Mouse (Mus musculus) embryonic facial prominence, embryonic 11.5 days (tissue): ENCODE data around the gene Dph7. TPM values are rescaled to one million over a fixed set of nuclear protein-coding genes. Genes with fewer than 3 reads are reported as not detected.

ENCODE experiments used
- ATAC-seq: fragments of 200-750 bp; cut with Nextera tagmentation; replicated peaks from 2 replicates; pipeline ENCODE4 v1.8.0; 2017; ENCODE audit warnings: low read depth; ENCODE audit not compliant: insufficient number of reproducible peaks, low FRiP score, low TSS enrichment
- DNase-seq: peaks from one replicate; pipeline ENCODE4 v3.0.0-alpha.2; 2015; ENCODE audit warnings: low spot score
- H3K27ac ChIP-seq: fragments of 300-500 bp; sonication (generic); replicated peaks from 2 replicates; pipeline ENCODE4 v1.5.1; 2014; ENCODE audit warnings: mild to moderate bottlenecking, low read depth, low read length, control low read depth
- H3K27me3 ChIP-seq: fragments of 300-500 bp; sonication (generic); 2 replicates; pipeline ENCODE4 v1.6.1; 2014; ENCODE audit warnings: mild to moderate bottlenecking, low read length, moderate library complexity, mixed read lengths; ENCODE audit not compliant: control insufficient read depth, insufficient read depth
- H3K36me3 ChIP-seq: fragments of 300-500 bp; sonication (generic); replicated peaks from 2 replicates; pipeline ENCODE4 v1.6.1; 2014; ENCODE audit warnings: low read depth, mild to moderate bottlenecking, low read length, moderate library complexity, mixed read lengths; ENCODE audit not compliant: control insufficient read depth, insufficient read depth
- H3K4me1 ChIP-seq: fragments of 300-500 bp; sonication (generic); 2 replicates; pipeline ENCODE4 v1.6.1; 2014; ENCODE audit warnings: low read length, mixed read lengths; ENCODE audit not compliant: control insufficient read depth, insufficient read depth
- H3K4me2 ChIP-seq: fragments of 300-500 bp; sonication (generic); 2 replicates; pipeline ENCODE4 v1.6.1; 2014; ENCODE audit warnings: low read depth, mild to moderate bottlenecking, control low read depth, low read length, moderate library complexity
- H3K4me3 ChIP-seq: fragments of 300-500 bp; sonication (generic); 2 replicates; pipeline ENCODE4 v1.5.1; 2014; ENCODE audit warnings: low read depth, low read length, control low read depth
- H3K9ac ChIP-seq: fragments of 300-500 bp; sonication (generic); replicated peaks from 2 replicates; pipeline ENCODE4 v1.6.1; 2014; ENCODE audit warnings: mild to moderate bottlenecking, control low read depth, low read length
- H3K9me3 ChIP-seq: fragments of 300-500 bp; sonication (generic); replicated peaks from 2 replicates; pipeline ENCODE4 v1.6.1; 2016; ENCODE audit warnings: mild to moderate bottlenecking, low read length, inconsistent platforms, mixed read lengths; ENCODE audit not compliant: control insufficient read depth
- WGBS: fragments of 180-500 bp; shearing (Covaris S2); extraction: QIAGEN DNeasy Blood & Tissue Kit; methylation state at CpG from one replicate; pipeline ENCODE4 v1.1.7; 2014; 5-methylcytosine and 5-hydroxymethylcytosine counted together
- polyA plus RNA-seq: library from polyadenylated mRNA; unstranded; fragments of >200 nt; fragmentation: Nextera tagmentation; extraction: Ambion mirVana; gene quantifications from 2 replicates; pipeline ENCODE4 v1.2.1, GENCODE M21; 2014

The Dph7 gene
- polyA plus RNA-seq, result 33.4 and 33.8 TPM in 2 replicates

GRCm38 (mm10) chr2:24962304-24963000, at the start of gene Dph7:
Dph7 (plus strand) TSS chr2:24962400.
- DNase-seq (peak; percentile 93), ATAC-seq (peak; percentile 85)
- no peaks in the 10 kb centered on the region for H3K4me1 ChIP-seq
- H3K36me3 ChIP-seq, result peaks cover 11% of the 10 kb centered on the region
- H3K9ac ChIP-seq, result peak within 1 kb of the TSS; percentile 90
- H3K4me2 ChIP-seq, result peak within 1 kb of the TSS; percentile 63
- no peaks in the 10 kb centered on the region for H3K9me3 ChIP-seq
- no peak within 1 kb of the TSS for H3K27ac ChIP-seq
- under 1% methylated on average over 28 of the region's 28 CpGs for WGBS
- H3K27me3 ChIP-seq, result no peaks in the 10 kb centered on the region
- peak within 1 kb of the TSS; percentile 74 for H3K4me3 ChIP-seq

DNA sequence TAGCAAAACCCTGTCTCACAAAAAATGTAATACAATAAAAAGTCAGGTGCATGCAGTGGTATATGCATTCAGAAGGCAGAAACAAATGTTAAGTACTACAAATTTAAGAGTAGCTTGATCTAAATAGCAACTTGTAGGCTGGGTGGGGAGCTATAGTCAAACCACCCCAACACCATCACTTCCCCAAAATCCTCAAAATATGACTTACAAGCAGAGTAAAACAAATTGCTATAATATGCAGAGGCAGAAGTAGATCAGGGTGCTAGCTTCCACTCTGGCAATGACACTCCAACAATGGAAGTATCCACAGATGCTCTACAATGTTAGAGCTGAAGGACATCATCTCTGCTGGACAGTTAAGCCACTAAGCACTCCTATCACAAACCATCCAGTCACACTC, 49.6 kb upstream of the Dph7 start:
- no peaks in the 10 kb centered on the region for H3K4me1 ChIP-seq
- no peak overlapping the region for H3K27ac ChIP-seq
- no peak for ATAC-seq
- no peaks in the 10 kb centered on the region for H3K9me3 ChIP-seq
- no peaks in the 10 kb centered on the region; the same call in 1 of the 2 replicates for H3K36me3 ChIP-seq
- H3K27me3 ChIP-seq, result no peaks in the 10 kb centered on the region
- no peak overlapping the region for H3K4me2 ChIP-seq
- no peak for DNase-seq
- H3K9ac ChIP-seq, result no peak overlapping the region
- H3K4me3 ChIP-seq, result no peak overlapping the region

DNA sequence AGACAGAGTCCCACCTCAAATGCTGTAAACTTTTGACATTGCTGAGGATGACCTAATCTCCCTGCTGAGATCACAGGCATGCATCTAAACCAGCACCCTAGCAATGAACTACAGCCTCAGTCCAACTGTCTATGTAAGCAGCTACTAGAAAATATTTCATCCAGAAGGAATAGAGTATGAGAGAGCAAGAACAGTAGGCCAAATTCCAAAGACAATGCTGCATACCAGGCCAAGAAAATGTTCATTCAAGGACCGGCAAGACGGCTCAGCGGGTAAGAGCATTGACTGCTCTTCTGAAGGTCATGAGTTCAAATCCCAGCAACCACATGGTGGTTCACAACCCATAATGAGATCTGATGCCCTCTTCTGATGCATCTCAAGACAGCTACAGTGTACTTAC, 47.4 kb upstream of the Dph7 start:
- Histone ChIP-seq H3K36me3 (no peaks in the 10 kb centered on the region; the same call in 1 of the 2 replicates), H3K27me3 (no peaks in the 10 kb centered on the region), H3K27ac (no peak overlapping the region), H3K4me3 (no peak overlapping the region), H3K9me3 (no peaks in the 10 kb centered on the region), H3K4me2 (no peak overlapping the region), H3K4me1 (no peaks in the 10 kb centered on the region), H3K9ac (no peak overlapping the region)
- DNase-seq, result no peak
- no peak for ATAC-seq
- 95% methylated on average over 3 of the region's 3 CpGs for WGBS

- H3K4me2 ChIP-seq, result peak within 1 kb of the TSS; percentile 44
- H3K27ac ChIP-seq, result peak within 1 kb of the TSS; percentile 94
- H3K36me3 ChIP-seq, result no peaks in the 10 kb centered on the region
- DNase-seq (peak; percentile 95), ATAC-seq (peak; percentile 95)
- WGBS, result under 1% methylated on average over 68 of the region's 112 CpGs
- H3K9ac ChIP-seq, result peak within 1 kb of the TSS; percentile 99
- peak within 1 kb of the TSS; percentile 98 for H3K4me3 ChIP-seq
- H3K9me3 ChIP-seq, result no peaks in the 10 kb centered on the region
- H3K27me3 ChIP-seq, result no peaks in the 10 kb centered on the region
- H3K4me1 ChIP-seq, result no peaks in the 10 kb centered on the region
Observed at GRCm38 (mm10) chr2:24918930-24919838, 43.0 kb upstream of the Dph7 start, which contains the start of gene Ehmt1. Ehmt1 (minus strand) TSS chr2:24919614.

- no peaks in the 10 kb centered on the region for H3K27me3 ChIP-seq
- WGBS, result 10% methylated on average over 8 of the region's 8 CpGs
- H3K9ac ChIP-seq, result peak overlapping the region; percentile 99
Observed at GRCm38 (mm10) chr2:24919839-24920175, 42.4 kb upstream of the Dph7 start.

DNA sequence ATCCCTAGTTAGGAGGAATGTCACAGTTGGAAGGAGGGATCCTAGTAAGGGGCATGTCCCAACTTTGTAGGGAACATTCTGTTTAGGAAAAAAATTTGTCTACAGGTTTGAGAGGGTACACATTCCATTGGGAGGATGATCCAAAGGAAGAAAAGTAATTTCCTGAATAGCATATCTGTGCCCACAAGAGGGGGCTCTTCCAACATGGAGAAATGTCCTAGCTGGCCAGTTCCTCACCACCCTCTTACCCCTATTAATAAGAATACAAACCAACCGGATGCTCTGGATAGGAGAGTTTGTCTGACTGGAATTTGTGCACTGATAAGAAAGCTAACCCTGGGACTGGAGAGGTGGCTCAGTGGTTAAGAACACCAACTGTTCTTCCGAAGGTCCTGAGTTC, 38.6 kb upstream of the Dph7 start:
- 59% methylated on average over 2 of the region's 2 CpGs for WGBS
- H3K4me3 ChIP-seq, result no peak overlapping the region
- no peak overlapping the region for H3K9ac ChIP-seq
- no peak for DNase-seq
- H3K27me3 ChIP-seq, result no peaks in the 10 kb centered on the region
- ATAC-seq, result no peak
- no peaks in the 10 kb centered on the region for H3K4me1 ChIP-seq
- no peaks in the 10 kb centered on the region for H3K9me3 ChIP-seq
- no peaks in the 10 kb centered on the region for H3K36me3 ChIP-seq
- H3K4me2 ChIP-seq, result no peak overlapping the region
- H3K27ac ChIP-seq, result no peak overlapping the region

More at GRCm38 (mm10) chr2:24919839-24920175, 42.4 kb upstream of the Dph7 start:
- H3K36me3 ChIP-seq, result no peaks in the 10 kb centered on the region
- H3K4me1 ChIP-seq, result no peaks in the 10 kb centered on the region
- DNase-seq, result no peak
- H3K4me2 ChIP-seq, result peak overlapping the region; percentile 44
- H3K9me3 ChIP-seq, result no peaks in the 10 kb centered on the region
- H3K4me3 ChIP-seq, result peak overlapping the region; percentile 98
- 0 out of 2 replicates have a peak overlapping the region, but pooled peaks have one; percentile 41 for H3K27ac ChIP-seq
- ATAC-seq, result peak; percentile 18; the same call in 1 of the 2 replicates

DNA sequence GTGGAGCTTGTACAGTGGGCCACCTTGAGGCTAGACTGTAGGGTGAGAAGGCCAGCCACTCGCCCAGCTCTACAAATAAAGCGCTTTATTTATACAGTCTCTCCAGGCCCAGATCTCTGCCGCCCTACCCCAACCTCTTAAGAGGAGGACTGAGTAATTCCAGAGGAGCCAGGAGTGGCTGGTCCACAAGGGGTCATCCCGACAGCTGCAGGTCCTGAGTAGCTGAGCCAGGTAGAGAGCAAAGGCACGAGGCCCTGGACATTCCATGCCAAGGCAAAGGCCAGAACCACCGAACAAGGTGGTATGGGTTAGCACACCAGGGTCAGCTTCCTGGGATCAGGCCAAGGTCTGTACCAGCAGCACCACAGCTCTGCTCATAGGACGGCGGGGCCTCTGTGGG, 36.9 kb upstream of the Dph7 start:
- no peaks in the 10 kb centered on the region for H3K9me3 ChIP-seq
- no peak overlapping the region for H3K4me2 ChIP-seq
- no peaks in the 10 kb centered on the region for H3K4me1 ChIP-seq
- no peaks in the 10 kb centered on the region for H3K27me3 ChIP-seq
- no peak overlapping the region for H3K27ac ChIP-seq
- 83% methylated on average over 8 of the region's 8 CpGs for WGBS
- no peak overlapping the region for H3K9ac ChIP-seq
- H3K4me3 ChIP-seq, result no peak overlapping the region
- ATAC-seq, result no peak
- no peaks in the 10 kb centered on the region for H3K36me3 ChIP-seq
- DNase-seq, result no peak
